Mouse (Mus musculus): ENCODE measurements around the gene Arpc1b.
A peak's percentile ranks its signal among the peaks of the same experiment; 100 is the strongest.
"Not testable (repeated sequence)": the region's sequence is repeated elsewhere in the genome, so short reads cannot be mapped to it uniquely, and the experiment has no call there.

Arpc1b gene

DNA sequence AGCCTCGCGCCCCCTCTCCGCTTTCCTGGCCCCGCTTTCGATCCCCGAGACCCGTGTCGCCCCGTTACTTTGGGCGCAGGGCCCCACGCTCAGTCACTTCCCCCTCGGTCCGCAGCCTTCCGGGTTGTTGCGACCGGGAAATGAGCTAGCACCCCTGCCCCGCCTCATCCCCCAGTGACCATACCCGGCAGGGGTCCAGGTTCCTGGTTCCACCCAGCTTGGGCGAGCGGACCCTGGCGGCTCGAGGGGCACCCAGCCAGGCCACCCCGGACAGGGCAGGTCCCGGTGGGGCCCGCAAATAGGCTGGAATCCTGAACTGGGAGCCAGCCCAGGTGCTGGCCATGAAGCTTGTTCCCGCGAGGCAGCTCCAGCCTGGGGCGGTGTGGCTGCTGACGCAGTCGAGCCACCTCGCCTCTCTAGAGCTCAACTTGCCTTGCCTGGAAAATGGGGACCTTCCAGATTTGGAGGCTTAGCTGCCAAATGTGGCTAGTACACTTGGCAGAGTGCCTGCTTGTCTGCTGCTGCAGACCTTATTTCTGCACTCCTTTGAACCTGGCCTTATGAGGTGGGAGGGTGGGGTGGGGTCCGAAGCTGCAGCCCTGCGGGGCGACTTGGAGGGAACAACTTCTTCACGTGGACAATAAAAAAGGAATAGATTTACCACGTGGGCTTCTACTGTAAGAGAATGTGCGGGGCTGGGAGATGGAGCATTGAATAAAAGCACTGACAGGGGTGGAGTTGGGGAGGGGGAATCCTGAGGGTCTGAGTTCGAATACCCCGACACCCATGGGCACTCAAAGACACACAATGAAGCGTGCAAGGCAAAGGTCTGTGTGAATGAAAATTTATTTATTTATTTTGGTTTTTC lies 825 bp downstream of the Arpc1b start:
- DNase-seq (ENCODE audit: low read depth, low spot score) = no peak

DNA sequence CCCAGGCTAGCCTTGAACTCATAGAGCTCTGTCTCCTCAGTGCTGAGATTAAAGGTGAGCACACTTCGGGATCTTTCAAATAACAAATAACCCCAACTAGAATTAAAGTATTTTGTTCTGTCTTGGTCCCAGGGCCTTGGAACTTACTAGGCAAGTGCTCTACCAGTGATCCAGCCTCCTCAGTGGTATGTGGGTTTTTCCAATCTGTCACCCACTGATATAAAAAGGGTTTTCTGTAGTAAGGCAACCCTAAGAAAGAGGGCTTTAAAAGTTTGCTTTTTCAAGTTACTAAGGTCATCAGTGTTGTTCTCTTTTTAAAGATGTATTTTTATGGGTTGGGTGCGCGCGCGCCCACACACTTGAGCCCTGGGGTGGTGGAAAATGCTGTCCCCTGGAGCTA lies 1.7 kb downstream of the Arpc1b start:
- no peak for DNase-seq (ENCODE audit: low read depth, low spot score)

DNA sequence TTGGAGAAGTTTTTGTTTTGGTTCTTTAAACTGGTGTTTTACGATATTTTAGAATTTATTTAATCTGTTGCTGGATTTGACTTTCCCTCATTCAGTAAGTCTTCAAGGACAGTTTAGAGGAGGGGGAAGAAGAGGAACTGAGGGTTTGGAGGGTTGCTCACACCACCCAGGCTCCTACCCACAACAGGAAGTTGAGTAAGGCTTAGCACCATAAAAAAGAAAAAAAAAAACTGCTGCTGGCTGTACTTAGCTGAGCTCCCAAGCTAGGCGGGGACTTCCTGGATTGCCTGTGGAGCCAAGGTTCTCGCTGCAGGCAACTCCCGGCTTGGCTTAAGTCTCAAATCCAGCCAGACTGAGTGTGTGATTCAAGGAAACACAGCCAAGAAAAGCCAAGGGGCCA lies 2.3 kb downstream of the Arpc1b start:
- DNase-seq (ENCODE audit: low read depth, low spot score) = no peak

DNA sequence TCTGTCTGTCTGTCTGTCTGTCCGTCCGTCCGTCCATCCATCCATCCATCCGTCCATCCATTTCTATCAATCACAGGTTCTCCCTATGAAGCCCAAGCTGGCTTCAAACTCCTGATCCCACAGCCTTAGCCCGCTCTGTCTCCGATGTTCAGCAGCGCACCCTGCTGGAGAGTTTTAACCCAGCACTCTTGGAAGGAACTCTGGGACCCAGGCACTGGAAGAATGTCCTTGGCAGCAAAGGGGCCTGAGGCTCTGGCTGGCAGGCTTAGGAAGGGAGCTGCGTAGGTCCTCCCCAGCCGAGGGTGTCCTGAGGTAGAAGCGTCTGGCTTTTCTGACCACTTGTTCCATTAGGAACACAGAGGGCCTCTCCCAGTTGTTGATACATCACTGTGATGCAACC lies 2.9 kb downstream of the Arpc1b start:
- DNase-seq (ENCODE audit: low read depth, low spot score) = peak; percentile 39

DNA sequence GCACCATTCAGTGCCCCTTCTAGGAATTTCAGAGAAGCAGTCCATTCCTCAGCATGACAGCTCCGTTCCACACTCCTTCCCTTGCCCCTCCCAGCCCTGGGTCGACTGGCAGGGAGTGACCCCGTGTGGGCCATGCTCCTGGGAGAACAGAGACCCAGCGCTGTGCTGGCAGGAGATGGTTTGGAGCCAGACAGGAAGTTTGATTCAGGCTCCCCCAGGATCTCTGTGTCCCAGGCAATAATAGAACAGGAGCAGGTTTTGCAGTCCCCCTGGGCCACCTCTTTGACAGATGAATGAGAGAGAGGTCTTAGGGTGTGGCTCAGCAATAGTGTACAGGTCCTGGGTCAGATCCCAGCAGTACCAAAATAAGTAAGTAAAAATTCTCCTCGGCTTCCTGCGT lies 4.0 kb downstream of the Arpc1b start:
- DNase-seq (ENCODE audit: low read depth, low spot score) = no peak

DNA sequence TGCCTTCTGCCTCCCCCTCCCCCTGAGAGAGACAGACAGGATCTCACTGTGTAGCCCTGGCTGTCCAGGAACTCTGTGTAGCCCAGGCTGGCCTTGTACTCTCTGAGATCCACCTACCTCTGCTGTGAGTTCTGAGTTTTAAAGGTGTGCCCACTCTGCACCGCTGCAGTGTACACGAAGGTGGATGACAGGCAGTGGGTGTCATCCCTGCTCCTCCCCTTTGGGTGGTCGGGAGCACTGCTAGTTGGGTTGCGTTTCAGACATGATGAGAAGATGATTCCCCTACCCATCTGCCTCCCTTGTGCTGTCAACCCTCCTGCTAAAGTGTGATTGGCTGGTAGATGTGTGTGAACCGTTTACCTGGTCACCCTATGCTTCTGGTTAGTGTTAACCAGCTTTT lies 4.4 kb downstream of the Arpc1b start:
- no peak for DNase-seq (ENCODE audit: low read depth, low spot score)

DNA sequence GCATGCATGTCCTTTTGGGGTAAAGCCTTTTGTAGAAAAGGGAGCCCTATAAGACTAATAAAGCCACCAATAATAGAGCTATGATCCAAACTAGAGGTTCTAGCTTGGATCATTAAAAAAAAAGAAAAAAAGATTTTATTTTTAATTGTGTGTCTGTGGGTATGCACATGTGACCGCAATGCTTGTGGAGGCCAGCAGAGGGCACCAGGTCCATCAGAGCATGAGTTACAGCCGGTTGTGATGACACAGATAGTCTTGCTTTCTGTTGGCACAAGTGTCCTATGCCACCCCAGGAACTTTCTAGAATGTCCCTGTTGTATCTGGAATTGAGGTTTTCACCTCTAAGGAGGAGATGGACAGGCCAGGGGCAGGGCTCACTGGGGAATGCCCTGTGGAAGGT lies 5.4 kb downstream of the Arpc1b start:
- no peak for DNase-seq (ENCODE audit: low read depth, low spot score)

DNA sequence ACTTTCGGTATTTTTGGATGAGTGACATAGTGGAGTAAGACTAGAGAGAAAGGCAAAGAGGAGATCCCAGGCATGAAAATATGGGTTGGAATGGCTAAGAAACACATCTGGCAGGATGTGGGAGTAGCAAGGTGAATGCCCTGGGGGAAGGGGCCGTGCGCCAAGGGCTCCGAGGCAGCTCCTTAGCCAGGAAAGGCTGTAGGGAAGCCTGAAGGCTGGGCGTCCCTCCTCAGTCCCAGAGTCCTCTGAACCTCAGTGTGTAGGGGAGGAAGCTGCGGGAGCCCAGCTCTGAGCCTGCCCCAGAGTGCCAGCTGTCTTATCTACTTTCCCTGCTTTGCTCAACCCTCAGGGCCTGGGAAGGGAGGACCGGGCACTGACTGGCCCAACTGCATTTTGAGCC lies 6.9 kb downstream of the Arpc1b start:
- no peak for DNase-seq (ENCODE audit: low read depth, low spot score)

DNA sequence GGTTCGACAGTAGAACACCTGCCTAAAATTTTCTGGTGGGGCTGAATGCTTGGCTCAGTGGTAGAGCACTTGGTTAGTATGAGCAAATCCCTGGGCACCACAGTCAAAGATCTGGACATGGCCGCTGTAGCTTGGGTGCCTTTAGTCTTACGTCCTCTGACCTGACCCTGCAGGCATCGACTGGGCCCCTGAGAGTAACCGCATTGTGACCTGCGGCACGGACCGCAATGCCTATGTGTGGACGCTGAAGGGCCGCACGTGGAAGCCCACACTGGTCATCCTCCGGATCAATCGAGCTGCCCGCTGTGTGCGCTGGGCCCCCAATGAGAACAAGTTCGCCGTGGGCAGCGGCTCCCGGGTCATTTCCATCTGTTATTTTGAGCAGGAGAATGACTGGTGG lies 9.4 kb downstream of the Arpc1b start:
- no peak for DNase-seq (ENCODE audit: low read depth, low spot score)

DNA sequence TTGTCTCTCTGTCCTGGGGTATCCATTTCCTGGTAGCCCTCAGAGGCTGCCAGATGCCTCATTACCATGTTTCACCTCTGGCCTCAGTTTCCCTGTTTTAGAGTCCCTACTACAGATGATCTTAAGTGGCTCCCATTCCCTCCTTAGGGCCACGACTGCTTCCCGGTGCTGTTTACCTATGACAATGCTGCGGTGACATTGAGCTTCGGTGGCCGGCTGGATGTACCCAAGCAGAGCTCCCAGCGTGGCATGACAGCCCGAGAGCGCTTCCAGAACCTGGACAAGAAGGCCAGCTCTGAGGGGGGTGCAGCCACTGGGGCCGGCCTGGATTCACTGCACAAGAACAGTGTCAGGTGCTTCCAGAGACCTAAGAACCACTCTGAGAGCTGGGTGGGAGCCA lies 12.6 kb downstream of the Arpc1b start:
- no peak for DNase-seq (ENCODE audit: low read depth, low spot score)

DNA sequence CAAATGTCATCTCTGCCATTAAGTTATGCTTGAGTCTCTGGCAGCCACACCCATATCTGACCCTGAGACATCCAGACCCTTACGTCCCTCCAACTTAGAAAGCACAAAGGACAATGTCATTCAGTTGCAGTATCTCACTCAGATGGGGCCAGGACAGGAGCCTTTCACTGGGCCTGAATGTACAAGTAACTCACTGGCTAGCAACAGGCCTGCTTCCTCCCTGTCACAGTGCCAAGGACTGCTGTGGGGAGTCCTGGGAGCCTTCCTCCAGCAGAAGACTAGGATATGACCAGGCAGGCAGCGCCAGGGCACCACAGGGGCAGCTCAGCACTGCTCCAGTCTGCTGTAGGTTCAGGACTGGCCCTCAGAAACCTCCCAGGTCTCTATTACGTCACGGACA lies 15.1 kb downstream of the Arpc1b start:
- no peak for DNase-seq (ENCODE audit: low read depth, low spot score)

DNA sequence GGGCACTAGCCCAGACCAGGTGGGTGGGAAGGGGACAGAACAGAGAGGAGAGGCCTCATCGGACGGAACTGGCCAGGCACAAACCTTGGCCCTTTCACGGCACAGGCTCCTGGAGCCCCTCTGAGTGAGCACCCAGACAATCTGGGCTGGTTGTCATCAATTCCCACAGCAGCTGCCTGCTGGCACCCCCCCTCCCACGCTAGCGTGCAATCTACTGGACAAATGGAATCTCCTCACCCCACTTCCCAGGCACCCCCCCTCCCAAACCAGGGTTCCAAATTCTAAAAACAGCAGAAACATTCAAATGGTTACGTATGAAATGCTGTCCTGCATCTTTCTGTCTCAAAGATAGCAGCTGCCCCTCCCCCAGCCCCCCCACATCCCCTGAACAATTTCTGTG lies 15.8 kb downstream of the Arpc1b start:
- not testable (repeated sequence) for DNase-seq (ENCODE audit: low read depth, low spot score)

DNA sequence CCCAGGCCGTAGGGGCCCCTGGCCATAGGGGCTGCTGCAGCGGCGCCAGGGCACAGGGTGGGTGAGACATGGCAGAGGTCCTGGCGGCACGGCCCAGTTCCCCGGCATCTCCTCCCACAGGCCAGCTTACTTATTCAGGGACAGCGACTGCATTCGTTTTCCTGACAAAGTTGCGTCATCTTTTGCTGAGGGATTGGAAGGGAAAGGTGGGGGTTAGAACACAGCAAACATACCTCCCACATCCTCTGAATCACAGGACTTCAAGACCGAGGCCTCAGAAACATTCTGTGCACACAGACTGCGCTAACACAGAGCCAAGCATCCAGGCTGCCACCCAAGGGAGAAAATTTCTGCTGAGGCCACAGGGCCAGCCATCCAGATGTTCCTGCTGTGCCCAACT lies 16.2 kb downstream of the Arpc1b start:
- DNase-seq (ENCODE audit: low read depth, low spot score) = no peak

DNA sequence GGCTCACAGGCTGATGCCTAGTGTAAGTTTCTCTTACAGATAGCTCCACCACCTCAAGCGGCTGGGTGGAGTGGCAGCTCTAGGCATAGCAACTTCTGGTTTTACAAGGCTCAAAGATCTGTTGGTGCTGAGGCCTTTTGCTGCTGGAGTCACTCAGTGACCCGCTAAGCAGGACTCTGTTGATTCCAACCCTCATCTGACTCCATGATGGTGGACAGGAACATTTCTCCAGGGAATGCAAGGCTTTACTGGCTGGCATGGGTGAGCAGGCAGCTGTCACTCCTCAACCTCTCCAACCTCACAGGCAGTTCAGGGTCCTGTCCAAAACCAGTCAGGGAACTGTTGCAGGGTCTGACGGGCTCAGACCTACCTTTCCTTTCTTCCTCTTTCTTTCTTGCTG lies 17.0 kb downstream of the Arpc1b start:
- no peak for DNase-seq (ENCODE audit: low read depth, low spot score)

DNA sequence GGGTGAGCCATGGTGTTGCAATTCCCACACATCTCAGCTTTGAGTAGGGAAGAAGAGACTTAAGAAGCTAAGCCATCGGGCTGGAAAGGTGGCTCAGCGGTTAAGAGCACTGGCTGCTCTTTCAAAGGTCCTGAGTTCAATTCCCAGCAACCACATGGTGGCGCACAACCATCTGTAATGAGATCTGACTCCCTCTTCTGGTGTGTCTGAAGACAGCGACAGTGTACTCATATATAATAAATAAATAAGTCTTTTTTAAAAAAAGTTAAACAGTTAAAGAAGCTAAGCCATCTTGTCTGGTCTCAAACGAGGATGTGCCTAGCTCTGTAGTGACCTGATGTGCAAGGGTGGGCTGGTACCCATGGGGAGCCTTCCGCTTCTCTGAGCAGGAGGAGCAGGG lies 19.3 kb downstream of the Arpc1b start:
- DNase-seq (ENCODE audit: low read depth, low spot score) = not testable (repeated sequence)

DNA sequence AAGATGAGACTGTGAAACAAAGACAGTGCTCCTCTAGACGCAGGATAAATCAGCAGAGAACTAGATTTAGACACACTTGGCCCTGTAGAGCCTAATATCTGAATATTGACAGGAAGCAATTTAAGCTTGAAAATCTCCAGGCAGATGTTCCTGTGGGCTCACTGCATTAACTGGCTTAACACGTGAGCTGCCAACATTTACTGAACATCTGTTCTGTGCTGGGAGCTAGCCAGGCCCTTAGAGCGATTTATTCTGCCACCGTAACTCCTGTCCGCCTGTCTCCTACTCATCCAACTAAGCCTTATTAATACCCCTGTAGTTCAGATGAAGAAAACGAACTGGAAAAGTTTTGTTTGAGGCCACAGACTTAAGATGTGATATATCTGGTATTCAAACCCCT lies 24.8 kb downstream of the Arpc1b start:
- DNase-seq (ENCODE audit: low read depth, low spot score) = no peak

DNA sequence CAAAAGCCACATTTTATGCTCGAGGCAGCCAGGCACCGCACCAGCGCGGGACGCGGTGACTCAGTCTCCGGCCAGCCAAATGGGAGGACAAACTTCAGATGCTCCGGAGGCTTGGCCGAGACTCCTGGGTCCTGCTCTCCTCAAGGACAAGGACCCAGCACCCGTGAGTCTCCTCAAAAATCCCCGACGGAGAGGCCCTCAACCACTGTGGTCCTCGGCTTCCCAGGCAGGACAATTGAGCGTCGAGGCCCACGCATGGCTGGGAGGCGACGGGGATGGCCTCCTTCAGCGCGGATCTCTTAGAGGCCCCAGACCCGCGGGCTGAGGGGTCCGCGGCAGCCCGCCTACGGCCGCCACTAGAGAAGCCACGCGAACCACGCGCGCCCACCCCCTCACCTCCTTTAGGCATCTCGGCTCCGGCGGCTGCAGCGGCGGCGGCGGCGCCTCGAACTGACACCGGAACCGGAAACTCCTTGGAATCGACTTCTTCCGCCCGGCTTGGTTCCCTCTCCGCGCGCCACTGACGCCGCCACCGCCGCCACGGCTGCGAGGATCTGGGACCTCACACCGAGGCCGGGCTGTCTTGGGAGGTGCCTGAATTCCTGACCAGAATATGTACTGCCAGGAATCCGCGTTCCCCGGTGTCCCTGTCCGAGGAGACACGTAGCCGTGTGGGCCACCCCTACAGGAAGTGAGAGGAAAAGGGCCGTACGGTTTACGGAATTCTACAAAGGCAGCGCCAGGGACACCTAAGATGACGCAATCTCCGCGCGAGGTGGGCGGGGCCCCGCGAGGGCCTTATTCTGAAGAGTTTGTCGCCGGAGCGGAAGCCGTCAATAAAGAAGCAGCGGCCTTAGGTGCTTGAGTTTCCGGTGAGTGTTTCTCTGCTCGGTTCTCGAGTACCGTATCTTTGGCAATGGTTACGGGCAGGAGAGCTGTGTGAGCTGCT lies 25.8 kb downstream of the Arpc1b start, which contains the start of the genes Pdap1 and Bud31:
Gene Pdap1, minus strand, starts transcription at position 668 of the 949 bp plus-strand sequence.
Gene Bud31, plus strand, starts transcription at position 792 of the 949 bp plus-strand sequence.
- peak; percentile 83 for DNase-seq (ENCODE audit: low read depth, low spot score)

DNA sequence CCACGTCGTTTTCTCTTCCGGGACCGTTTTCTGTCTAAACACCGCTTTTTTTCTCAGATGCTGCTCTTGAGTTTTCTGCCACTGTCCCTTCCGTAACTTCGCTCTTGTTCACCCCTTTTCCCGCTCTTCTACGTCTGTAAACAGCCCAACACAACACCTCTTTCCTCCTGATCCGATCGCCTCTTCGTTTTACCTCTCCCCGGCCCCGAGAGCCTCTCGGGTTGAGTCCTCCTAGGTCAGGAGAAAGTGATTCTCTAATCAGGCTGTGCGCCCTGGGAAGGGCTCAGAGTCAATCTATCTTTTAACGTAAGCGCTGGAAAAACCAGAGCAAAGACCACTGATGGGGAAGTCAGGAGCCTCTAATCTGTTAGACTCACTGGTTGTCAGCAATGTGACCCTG lies 26.6 kb downstream of the Arpc1b start:
- no peak for DNase-seq (ENCODE audit: low read depth, low spot score)

DNA sequence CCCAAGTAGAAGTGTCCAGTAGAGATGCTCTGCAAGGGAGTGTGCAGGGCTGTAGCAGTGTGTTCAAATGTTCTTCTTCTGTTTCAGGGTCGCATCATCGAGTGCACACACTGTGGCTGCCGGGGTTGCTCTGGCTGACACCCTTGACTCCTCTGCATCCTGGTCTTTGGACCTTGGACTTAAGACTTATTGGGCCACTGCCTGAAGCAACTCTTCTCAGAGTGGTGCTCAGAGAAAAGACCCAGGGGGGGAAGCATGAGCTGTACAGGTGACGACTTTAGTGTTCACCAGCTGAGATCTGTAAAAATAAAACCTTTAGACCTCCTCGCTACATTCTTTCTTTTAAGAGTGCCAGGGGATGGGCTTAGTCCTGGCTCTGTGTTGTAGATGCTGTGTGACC lies 33.7 kb downstream of the Arpc1b start:
- DNase-seq (ENCODE audit: low read depth, low spot score) = no peak

DNA sequence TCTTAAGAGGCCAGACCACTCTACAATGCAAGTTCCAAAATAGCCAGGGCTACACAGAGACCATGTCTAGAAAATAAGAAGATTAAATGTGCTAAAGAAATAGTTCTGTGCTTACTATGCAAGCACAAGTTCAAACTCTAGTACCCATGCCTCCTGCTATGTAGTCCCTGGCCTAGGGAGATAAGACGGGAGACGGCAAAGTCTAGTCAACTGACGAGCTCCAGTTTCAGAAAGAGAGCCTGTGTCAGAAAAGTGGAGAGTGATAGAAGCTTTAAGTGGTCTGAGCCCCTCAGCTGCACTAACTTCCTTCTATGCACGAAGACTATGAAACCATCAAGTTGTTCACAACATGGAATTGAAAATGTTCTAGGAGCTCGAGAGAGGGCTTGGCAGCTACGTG lies 35.3 kb downstream of the Arpc1b start:
- DNase-seq (ENCODE audit: low read depth, low spot score) = no peak

DNA sequence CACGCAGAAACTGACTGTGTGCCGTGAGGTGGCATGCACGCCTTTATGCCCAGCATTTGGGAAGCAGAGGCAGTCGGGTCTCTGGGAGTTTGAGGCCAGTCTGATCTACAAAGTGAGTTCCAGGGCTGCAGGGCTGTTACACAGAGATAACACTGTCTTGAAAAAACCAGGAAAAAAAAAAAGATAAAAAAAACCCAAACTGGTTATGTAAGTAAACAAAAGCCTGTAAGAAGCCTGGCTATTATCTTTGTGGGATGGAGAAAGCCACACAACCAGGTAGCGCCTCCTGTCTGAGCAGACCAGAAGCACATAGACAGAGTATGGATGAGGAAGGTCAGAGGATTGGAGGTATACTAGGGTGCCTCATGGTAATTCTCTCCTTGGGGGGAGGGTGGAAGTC lies 38.7 kb downstream of the Arpc1b start:
- no peak for DNase-seq (ENCODE audit: low read depth, low spot score)

DNA sequence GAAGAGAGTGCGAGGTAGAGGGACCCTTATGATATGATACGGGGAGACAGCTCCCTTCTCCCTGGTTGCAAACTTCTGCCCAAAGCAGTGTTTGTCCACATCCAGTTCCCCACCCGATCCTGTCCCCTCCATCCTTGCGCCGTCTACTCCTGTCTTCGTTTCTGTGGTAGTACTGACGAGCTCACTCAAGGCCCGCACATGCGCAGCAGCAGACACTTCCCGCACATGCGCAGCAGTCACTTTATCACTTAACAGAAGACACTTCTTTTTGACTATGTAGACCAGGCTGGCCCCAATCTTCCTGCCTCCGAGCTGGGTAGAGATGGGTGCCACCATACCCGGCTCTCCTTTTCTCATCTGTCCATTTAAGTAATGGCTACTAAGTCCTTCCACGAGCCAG lies 47.3 kb downstream of the Arpc1b start:
- DNase-seq (ENCODE audit: low read depth, low spot score) = no peak

DNA sequence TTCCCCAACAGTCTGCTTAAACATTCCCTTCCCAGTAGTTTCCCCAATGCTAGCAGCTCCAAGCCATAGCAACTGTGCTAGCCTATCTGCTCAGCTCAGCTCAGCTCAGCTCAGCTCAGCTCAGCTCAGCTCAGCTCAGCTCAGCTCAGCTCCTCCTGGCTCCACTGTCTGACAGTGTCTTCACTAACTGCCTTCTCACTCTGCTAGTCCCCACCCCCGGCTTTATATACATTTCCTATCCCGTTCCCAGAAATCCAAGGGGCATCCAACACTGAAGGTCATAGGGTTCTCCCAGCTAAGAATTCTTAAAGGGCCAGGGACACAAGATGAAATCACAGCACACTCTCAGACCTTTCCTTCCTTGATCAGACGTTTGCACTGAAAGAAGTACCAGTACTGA lies 50.7 kb downstream of the Arpc1b start:
- DNase-seq (ENCODE audit: low read depth, low spot score) = no peak
